Mouse (Mus musculus) gastrocnemius, postnatal 4 days (tissue): ENCODE data around the gene Rsph1. TPM values are rescaled to one million over a fixed set of nuclear protein-coding genes. Genes with fewer than 3 reads are reported as not detected.
A peak's percentile ranks its signal among the peaks of the same experiment; 100 is the strongest.

Source experiments
- DNase-seq, 2 experiments: peaks; one replicate each; pipeline ENCODE4 v3.0.0; 2021 to 2022; ENCODE audit warnings: low spot score in 2 of 2, mixed read lengths in 2 of 2
- total RNA-seq, 2 experiments: library from RNA; stranded (reverse); gene quantifications; 2 replicates each; pipeline ENCODE4 v1.2.3; 2021

The Rsph1 gene
- total RNA-seq, 2 experiments from 2014 or later, result 1.8 to 2.1 TPM

DNA sequence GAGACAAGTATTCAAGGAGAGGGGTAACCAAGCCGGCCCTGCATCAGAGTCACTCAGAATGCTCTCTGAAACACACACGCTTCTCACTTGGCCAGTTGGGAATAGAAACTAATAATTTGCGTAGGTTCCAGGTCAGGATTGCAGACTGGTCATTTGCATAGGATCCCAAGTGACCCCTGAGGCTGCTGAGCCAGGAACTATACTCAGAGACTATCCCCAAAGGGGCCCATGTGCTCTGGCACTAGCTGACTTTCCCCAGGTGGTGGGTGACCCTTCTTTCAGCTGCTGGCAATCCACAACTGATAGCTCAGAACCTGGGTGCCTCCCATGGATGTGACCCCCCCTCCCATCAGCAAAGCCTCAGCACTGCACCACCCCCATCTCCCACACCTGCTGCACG lies 18.0 kb downstream of the Rsph1 start:
- no peak for DNase-seq

DNA sequence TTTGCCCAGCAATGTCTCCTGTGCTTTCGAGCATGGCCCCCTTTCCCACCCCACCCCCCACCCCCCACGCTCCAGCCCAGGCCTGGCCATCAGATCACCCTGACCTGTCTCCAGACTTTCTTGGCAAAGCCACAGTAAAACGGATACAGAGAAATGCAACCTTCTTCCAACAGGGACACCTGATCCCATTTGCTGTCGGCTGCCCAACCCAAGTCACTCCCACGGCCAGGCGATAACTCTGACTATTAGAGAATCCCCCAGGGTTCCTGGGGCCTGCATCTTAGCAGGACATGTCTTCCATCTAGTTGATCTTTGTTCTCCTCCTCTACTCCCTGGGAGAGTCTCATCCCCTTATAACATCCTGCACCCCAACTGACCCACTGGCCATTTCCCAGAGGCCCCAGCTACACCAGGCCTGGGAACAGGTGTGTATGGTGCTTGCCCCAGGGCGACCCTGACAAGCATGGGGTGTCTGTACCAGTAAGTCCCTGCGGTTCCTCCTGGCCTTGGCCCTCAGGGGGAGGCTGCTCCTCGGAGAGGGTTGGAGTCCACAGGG lies 18.8 kb downstream of the Rsph1 start:
- no peak for DNase-seq

DNA sequence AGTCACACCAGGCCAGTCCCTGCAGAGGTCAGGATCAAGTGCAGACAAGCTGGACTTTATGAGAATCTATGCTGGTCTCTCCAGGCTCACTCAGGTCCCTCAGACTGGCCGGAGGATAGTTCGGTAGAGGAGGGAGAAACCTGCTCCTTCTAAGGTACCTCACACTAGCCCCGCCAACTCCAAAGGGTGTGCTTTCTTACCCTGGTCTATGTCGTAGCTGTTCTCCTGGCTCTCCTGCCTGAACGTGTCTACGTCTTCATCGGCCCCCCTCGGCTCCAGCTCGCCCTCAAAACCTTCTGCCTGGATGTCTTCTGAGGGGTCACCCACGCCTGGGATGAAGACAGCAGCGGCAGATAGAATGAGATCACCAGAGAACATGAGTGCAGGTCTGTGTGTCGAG lies 19.3 kb downstream of the Rsph1 start:
- no peak for DNase-seq

DNA sequence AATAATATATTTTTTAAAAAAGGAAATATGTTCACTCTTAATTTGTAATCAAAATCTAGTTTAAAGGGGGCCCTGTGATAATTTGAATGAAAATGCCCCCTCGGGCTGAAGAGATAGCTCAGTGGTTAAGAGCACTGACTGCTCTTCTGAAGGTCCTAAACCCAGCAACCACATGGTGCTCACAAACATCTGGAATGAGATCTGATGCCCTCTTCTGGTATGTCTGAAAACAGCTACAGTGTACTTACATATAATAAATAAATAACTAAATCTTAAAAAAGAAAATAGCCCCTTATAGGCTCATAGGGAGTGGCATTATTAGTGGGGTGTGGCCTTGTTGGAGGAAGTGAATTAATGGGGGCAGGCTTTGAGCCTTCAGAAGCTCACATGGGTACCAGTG lies 20.0 kb downstream of the Rsph1 start:
- DNase-seq, result no peak

DNA sequence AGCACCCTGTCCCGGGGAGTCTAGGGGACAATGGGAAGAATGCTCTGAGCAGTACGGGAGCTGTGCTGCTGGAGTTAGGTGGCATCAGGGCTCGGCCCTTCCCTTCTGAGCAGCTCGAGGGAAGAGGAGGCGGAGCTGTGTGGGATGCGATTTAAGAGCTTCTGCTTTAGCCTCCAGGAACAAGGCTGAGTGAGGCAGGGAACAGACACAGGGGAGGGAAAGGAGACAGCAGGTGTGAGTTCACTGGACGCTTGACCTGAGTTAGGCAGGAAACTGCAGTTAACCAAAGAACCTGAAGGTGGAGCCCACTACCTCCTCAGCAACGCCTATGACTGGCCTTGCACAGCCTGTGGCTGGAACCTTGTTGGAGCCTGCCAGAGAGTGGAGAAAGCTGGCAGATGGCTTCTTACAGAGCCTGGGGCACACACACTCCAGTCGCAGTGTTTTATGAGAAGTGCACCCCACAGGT lies 22.7 kb downstream of the Rsph1 start:
- DNase-seq, result peak in 1 of 2 experiments; percentile 76

DNA sequence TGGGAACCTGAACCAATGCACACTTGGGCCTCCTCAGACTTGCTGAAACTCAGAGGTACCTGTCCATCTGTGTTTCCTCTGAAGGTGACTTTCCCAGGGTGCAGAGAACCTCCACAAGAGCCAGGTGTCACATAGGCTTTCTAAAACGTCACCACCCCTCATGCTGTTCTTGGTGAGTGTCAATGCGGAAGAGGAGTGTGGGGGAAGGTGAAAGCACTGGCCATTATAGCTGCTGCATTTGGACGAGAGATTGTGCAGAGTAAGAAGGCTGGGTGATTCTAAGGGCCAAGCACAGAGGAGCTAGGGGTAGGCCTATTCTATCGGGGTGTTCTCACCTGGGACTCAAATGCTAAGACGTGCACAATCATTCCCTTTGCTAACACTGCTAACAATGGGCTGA lies 23.2 kb downstream of the Rsph1 start:
- DNase-seq, result no peak

DNA sequence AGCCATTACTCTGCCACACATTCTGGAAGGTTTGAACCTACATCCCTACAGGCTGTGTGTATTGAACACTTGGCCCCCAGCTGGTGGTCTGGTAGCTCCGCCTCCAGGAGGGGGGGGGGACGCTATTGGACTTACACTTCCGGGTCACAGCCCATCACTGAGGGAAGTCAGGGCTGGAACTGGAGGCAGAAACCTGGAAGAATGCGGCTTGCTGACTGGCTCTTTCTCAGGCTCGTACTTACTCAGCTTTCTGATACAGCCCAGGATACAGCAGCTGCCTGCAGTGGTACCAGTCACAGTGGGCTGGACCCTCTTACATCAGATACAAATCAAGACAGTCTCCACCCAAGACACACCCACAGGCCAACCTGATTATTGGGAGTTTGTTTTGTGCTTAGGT lies 30.0 kb downstream of the Rsph1 start:
- no peak for DNase-seq

DNA sequence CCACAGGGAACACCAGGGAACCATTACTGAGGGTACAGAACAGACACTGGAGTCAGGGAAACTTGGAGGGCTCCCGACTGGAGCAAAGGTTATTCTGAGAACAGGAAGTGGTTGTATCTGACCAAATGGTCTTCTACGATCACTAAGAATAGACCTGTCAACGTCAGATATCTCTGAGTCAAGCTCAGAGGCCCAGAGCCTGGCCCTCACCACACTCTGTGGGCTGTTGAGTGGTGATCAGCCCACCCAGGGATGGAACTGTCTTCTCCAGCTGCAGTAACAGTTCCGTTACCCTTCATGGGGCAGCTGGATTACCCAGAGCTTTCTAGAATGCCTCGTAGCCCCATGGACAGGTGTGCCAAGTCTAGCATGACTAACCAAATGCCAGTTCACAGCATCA lies 31.9 kb downstream of the Rsph1 start:
- DNase-seq, result no peak

DNA sequence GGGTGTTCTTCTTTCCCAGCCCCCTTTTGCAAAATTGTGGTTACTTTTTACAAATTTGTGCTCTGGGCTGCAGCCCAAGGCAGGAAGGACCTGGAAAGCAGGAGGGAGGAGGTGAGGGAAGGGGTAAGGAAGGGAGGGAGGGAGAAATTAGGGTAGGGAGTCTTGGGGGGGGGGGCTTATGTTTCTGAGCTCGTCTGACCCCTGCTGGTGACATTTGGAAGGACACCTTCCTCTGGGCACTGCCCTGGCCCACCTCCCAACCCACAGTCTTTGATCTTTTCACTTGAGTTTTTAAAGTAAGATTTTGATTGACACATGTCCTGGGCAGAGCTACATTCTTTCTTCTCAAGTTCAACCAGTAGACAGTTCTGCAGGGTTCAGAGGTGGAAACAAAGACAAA lies 34.4 kb downstream of the Rsph1 start:
- no peak for DNase-seq

DNA sequence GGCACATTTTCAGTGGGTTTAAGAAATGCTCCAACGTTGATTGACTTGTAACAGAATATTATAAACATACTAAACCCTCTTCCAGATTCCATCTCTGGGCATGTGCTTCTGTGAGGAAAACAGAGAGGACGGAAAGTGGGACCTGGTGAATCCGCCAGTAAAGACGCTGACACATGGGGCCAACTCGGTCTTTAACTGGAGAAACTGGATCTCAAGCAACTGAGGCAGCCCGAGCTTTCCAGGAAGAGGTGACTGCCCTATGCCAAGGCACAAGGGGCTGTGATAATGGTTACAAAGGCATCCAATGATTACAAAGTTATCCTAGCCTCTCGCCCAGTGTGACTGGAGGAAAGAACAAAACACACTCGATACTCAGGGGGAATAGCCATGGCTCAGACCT lies 36.0 kb downstream of the Rsph1 start:
- DNase-seq, result no peak

DNA sequence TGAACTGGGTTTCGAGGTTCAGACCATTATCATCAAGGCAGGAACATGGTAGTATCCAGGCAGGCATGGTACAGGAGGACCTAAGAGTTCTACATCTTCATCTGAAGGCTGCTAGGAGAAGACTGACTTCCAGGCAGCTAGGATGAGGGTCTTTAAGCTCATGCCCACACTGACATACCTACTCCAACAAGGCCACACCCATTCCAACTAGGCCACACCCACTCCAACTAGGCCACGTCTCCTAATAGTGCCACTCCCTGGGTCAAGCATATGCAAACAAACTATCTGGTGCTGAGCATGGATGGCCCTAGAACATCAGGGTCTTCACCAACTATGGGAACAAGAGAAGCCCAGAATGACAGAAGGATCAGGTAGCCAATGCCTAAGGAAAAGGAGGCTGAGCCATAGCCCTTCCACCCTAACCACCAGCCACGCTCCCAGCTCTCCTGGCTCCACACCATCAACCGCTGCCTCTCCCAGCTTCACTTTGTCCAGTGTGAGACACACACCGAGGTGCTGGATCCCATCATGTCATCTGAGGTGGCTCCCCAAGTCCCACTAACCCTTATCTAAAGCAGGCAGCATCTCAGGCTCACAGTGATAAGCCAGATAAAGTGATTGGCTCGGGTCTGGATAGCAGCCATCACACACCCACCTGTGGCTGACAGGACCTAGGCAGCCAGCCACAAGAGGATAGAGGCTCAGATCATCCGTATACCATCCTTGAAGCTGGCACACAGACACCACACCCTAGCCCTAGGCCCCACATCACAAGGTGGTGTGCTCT lies 38.8 kb downstream of the Rsph1 start:
- DNase-seq, result no peak

DNA sequence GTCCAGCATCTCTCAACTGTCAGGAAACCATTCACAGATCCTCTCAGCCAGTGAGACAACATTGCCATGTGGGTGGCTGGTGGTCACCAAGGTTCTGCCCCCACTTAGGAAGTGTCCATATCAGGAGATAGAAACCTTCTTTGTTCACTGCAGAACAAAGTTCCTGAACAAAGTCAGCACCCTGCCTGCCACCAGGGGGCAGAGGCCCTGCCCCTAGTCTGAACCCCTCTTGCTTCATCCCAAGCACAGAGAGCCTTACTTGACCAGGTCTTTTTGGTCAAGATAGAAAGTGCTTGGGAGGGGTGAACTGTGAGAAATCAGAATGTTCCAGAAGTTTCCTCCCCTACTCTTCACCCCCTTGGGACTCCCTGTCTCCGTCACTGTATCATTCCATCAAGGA lies 41.3 kb downstream of the Rsph1 start:
- DNase-seq, result no peak

DNA sequence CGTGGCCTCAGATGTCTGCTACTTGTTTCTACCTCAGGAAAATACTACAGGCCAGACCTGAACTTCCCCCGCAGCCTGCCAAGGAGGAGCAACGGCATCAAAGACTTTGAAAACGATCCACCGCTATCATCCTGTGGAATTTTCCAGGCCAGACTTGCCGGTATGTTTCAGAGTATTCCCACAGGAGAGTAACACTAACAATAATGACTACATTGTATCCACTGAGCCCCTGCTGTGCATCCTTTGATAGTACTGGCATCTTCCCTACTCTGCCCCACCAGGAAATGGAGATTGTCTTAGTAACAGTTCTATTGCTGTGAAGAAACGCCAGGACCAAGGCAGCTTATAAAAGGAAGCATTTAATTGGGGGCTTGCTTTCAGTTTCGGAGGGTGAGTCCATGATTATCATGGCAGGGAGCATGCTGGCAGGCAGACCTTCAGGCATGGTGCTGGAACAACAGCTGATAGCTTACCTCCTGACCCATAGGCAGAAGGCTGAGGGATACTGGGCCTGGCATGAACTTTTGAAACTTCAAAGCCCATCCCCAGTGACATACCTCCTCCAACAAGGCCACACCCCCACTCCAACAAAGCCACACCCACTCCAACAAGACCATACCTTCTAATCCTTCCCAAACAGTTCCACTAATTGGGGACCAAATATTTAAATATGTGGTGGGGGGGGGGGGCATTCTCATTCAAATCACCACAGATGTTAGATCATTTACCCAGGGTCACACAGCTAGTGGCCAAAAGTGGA lies 44.8 kb downstream of the Rsph1 start:
- no peak for DNase-seq

DNA sequence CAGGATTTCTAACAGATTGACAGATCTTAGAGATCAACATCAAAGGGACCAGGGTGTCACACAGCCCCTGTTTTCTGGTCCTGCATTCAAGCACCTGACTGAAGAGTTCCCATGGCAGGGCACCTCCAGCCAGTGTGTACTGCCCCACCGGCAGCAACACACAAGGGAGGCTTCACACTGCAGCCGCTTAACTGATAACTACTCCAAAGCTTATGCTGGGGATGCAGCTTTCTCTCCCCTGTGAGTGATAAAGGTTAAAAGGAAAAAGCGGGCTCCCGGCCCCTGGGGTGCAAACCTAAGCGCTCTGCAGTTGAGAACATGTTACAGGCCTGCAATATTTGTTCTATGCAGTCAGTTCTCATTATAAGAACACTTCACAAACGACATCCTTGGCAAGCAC lies 45.4 kb downstream of the Rsph1 start:
- no peak for DNase-seq

DNA sequence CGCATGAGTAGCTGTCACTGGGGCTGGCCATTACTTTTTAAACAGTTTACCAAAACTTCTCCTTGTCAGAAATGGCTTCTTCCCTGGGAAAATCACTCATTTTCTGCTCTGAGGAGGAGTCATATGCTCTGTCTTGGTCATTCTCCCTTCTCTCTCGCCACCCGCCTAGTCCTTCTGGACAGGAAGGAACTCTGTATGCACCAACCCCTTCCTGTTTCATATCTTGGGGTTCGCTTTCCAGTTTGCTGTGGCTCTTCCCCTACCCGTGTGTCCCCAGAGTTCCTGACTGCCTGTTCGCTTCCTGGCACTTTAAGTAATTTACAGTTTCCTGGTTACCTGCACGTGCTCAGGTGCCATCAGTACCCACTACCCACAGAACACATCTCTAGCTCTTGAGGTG lies 50.3 kb downstream of the Rsph1 start:
- no peak for DNase-seq

DNA sequence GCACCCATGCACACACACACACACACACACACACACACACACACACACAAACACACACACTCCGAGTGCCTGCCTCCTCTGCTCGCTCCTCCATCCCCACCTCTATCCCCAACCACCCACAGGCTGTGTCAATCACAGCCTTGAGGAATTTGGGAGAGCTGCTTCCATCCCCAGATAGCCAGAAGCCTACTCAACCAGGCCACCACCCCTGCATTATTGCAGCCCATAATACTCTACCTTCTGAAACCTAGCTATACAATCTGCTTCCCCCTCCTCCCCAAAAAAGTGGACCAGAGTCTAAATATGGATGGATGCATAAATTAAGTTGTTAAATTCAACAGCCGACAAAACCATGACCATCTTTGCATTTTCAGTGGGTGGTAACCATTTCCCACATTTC lies 50.8 kb downstream of the Rsph1 start:
- DNase-seq, result no peak

DNA sequence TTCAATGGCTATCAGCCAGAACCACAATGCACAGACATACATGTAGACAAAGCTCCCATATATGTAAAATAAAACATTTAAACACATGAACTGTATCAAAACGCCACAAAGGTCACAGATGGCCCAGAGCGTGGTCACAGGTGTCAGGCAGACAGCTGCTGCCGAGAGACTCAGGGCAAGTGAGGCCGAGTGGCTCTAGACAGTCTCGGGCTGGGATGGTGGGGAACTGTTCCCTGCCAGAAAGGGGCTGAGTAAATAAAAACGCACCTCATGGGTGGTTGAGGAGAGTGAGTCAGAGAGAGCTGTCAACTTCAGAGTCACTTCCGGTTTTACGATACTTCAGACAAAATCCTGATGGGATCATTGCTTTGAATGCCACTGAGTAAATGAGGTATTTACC lies 52.6 kb downstream of the Rsph1 start:
- DNase-seq, result no peak

DNA sequence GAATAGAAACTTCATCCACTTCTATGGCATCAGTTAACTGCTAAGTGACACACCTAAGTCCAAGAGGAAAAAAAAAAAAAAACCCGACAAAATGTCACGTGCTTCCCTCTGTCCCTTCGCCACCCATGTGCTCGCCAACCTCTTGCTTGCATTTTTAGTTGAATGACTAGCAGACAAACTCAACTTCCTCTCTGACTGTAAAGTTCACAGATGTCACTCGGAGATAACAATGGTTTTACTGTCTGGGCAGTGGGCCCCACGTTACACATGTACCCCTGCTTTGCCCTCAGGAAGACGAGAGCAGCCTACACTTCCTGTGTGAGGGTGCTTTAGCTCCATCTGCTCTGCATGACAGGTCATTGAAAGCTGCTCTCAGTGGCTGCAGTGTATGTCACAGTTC lies 53.3 kb downstream of the Rsph1 start:
- no peak for DNase-seq

DNA sequence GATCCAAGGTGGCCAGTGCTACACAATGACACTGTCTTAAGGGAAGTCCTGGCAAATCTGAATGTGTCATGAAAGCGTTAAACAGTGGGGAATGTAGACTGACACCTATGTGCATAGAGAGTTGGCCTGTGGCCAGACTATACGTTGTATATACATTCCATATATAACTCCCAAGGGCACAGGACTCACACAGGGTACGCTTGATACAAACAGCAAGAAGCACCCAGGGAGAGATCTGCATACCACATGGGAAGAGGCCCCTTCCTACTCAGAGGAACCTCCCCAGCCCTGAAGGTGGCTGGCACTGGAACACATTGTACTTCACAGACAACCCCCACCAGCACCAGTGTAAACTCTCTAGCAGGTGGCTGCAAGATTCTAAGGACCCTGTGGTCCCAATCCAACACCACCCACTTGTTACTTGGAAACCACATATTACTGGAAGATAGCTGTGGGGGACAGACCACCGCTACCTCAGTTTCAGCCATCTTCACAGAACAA lies 54.3 kb downstream of the Rsph1 start:
- no peak for DNase-seq

DNA sequence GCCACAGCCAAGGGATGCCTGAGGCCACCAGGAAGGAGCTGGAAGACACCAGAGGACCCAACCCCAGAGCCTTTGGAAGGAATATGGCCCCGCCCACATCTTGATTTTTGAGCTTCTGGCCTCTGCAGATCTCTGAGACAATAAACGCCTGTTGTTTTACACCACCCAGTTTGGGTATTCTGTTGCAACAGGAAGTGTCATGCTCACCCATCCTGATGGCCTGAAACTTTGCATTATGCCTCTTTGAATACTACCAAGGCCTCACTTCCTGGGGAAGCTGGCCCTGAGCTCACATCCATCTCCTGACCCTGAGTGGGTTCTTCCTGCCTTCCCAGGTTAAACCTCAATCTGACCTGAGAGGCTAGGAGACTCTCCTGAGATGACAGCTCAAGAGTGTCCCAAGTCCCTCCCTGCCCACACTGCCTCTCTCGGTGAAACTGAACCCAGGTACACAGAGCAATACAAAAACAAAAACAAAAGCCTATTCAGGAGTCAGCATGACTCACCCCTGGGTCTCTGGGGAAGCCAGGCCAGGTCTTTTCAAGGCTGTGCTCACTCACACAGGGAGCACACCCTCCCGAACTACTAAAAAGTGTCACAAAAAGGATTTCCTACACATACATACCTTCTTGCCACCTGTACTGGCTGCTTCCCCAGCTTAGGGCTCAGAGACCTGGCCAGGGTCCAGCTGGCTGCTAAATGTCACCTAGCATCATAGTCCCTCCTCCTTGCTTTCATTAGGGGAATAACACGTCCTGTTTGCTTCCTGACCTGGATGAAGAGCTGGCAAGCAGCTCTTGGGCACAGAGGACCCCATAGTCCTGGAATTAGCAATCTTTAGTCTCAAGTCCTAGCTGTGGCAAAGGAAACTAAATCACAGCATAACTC lies 60.9 kb downstream of the Rsph1 start:
- no peak for DNase-seq

DNA sequence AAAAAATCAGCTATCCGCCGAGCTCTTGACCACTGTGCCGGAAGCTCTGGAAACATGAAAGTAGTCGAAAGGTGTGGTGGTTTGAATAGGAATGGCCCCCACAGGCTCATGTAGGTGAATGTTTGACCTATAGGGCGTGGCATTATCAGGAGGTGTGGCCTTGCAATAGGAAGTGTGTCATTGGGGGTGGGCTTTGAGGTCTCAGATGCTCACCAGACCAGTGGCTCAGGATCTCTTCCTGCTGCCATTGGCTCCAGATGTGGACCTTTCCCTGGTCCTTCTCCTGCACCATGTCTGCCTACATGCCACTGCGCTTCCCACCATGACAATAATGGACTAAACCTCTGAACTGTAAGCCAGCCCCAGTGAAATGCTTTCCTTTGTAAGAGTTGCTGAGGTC lies 65.3 kb downstream of the Rsph1 start:
- DNase-seq, result no peak
